Mouse (Mus musculus) ovary, adult 18-20 months (tissue): ENCODE measurements around the gene Fam117b.

Experiments
- DNase-seq: peaks from one replicate; pipeline ENCODE4 v3.0.0; 2022; ENCODE audit warnings: low spot score, mixed read lengths

Fam117b gene

GRCm38 (mm10) chr1:59913195-59913868 lies 526 bp downstream of the Fam117b start:
- no peak for DNase-seq

- DNase-seq: no peak
Measured at GRCm38 (mm10) chr1:59913869-59914225, 1.0 kb downstream of the Fam117b start.

- no peak for DNase-seq
Measured at GRCm38 (mm10) chr1:59914799-59915198, 2.0 kb downstream of the Fam117b start.

GRCm38 (mm10) chr1:59915843-59916610 lies 3.2 kb downstream of the Fam117b start:
- no peak for DNase-seq

- DNase-seq: no peak
Measured at GRCm38 (mm10) chr1:59917401-59917800, 4.6 kb downstream of the Fam117b start.

- no peak for DNase-seq
Measured at GRCm38 (mm10) chr1:59918075-59918474, 5.3 kb downstream of the Fam117b start.

GRCm38 (mm10) chr1:59923201-59923600 lies 10.4 kb downstream of the Fam117b start:
- no peak for DNase-seq

GRCm38 (mm10) chr1:59923673-59924072 lies 10.9 kb downstream of the Fam117b start:
- no peak for DNase-seq

- DNase-seq: no peak
Measured at GRCm38 (mm10) chr1:59924411-59924810, 11.6 kb downstream of the Fam117b start.

GRCm38 (mm10) chr1:59926021-59926672 lies 13.3 kb downstream of the Fam117b start:
- no peak for DNase-seq

- no peak for DNase-seq
Measured at GRCm38 (mm10) chr1:59927131-59927680, 14.4 kb downstream of the Fam117b start.

- DNase-seq: no peak
Measured at GRCm38 (mm10) chr1:59930926-59931325, 18.1 kb downstream of the Fam117b start.

GRCm38 (mm10) chr1:59932991-59933390 lies 20.2 kb downstream of the Fam117b start:
- no peak for DNase-seq

GRCm38 (mm10) chr1:59941063-59941462 lies 28.3 kb downstream of the Fam117b start:
- DNase-seq: no peak

- DNase-seq: no peak
Measured at GRCm38 (mm10) chr1:59942057-59942790, 29.4 kb downstream of the Fam117b start.

- no peak for DNase-seq
Measured at GRCm38 (mm10) chr1:59943825-59944224, 31.0 kb downstream of the Fam117b start.

GRCm38 (mm10) chr1:59945969-59946368 lies 33.2 kb downstream of the Fam117b start:
- no peak for DNase-seq

GRCm38 (mm10) chr1:59947509-59947908 lies 34.7 kb downstream of the Fam117b start:
- no peak for DNase-seq

- DNase-seq: no peak
Measured at GRCm38 (mm10) chr1:59957206-59957605, 44.4 kb downstream of the Fam117b start.

GRCm38 (mm10) chr1:59959941-59960340 lies 47.1 kb downstream of the Fam117b start:
- DNase-seq: no peak

GRCm38 (mm10) chr1:59966171-59966785 lies 53.5 kb downstream of the Fam117b start:
- no peak for DNase-seq

GRCm38 (mm10) chr1:59967291-59967690 lies 54.5 kb downstream of the Fam117b start:
- no peak for DNase-seq
